Mouse (Mus musculus) R1 (cell line): ENCODE results near the gene Olfr1055.
A peak's percentile ranks its signal among the peaks of the same experiment; 100 is the strongest.
"Not testable (repeated sequence)": the region's sequence is repeated elsewhere in the genome, so short reads cannot be mapped to it uniquely, and the experiment has no call there.

Source experiments
- DNase-seq: peaks from one replicate; pipeline ENCODE4 v3.0.0-alpha.2; 2018; ENCODE audit warnings: low read depth, low spot score

Olfr1055 gene

GRCm38 (mm10) chr2:86350184-86350583 lies at the start of gene Olfr1055:
Olfr1055 (minus strand) TSS chr2:86350284.
- DNase-seq, result no peak

- DNase-seq, result no peak
These were observed 45.0 kb upstream of the Olfr1055 start for GRCm38 (mm10) chr2:86395114-86395513.

- not testable (repeated sequence) for DNase-seq
These were observed 38.4 kb upstream of the Olfr1055 start, which contains the start of gene Olfr1058 for GRCm38 (mm10) chr2:86388461-86388860. Olfr1058 (minus strand) TSS chr2:86388561.

GRCm38 (mm10) chr2:86378293-86378692 lies 28.2 kb upstream of the Olfr1055 start, which contains the start of gene Olfr1057:
Olfr1057 (minus strand) TSS chr2:86378393.
- DNase-seq, result no peak

- DNase-seq, result peak; percentile 81
These were observed 16.3 kb upstream of the Olfr1055 start for GRCm38 (mm10) chr2:86366342-86366741.

- DNase-seq, result no peak
These were observed 12.3 kb upstream of the Olfr1055 start, which contains the start of gene Olfr1056 for GRCm38 (mm10) chr2:86362369-86362768. Olfr1056 (minus strand) TSS chr2:86362469.

- not testable (repeated sequence) for DNase-seq
These were observed 1.7 kb upstream of the Olfr1055 start for GRCm38 (mm10) chr2:86351751-86352150.

- DNase-seq, result no peak
These were observed 14.8 kb downstream of the Olfr1055 start, which contains the start of gene Olfr1054 for GRCm38 (mm10) chr2:86335333-86335732. Olfr1054 (minus strand) TSS chr2:86335433.

GRCm38 (mm10) chr2:86315184-86315583 lies 34.9 kb downstream of the Olfr1055 start, which contains the start of gene Olfr1053:
Olfr1053 (minus strand) TSS chr2:86315284.
- DNase-seq, result no peak
